Mouse (Mus musculus): ENCODE measurements around the gene Tmem88.
"Not testable (repeated sequence)": the region's sequence is repeated elsewhere in the genome, so short reads cannot be mapped to it uniquely, and the experiment has no call there.

The Tmem88 gene

DNA sequence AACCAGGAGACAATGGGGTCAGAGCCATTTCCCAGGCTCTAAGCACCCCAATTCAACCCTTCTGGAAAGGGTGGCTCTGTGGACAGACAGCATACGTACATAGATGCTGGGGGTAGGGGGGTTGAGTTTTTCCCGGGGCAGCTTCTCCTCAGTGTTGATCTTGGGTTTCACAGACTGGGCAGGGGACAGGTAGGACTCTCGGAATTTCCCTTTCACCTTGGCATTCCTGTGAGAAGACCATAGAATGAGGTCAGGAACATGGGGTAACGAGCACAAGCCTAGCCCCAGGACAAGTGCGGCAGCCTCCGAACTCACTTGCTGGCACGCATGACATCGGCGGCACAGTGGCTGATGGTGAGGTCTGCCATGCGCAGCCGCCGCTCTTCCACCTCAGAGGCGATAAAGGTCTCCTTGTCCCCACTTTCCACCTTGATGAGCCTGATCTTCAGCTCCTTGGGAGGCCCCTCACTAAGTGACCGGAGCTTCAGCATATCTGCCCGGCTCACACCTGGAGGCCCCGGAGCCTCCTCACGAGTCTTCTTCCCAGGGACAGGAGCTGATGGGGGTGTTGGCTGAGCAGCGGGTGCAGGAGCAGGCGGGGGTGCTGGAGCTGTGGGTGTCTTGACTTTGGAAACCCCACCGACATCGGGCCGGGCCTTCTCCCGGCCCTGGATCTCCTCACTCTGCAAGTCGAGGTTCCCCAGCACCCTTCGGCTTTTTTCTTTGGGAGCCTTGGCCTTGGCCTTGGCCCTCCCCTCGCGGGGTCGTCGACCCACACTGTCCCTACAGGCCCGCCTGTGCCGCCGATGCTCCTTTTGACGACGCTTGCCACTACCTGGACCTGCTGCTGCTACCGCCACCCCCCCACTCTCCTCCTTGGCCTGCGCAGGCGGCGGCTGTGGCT, 5.9 kb upstream of the Tmem88 start:
- no peak for DNase-seq (ENCODE audit: low spot score)

- DNase-seq (ENCODE audit: low spot score) = no peak
These were observed 4.0 kb upstream of the Tmem88 start for GRCm38 (mm10) chr11:69401987-69402386.

DNA sequence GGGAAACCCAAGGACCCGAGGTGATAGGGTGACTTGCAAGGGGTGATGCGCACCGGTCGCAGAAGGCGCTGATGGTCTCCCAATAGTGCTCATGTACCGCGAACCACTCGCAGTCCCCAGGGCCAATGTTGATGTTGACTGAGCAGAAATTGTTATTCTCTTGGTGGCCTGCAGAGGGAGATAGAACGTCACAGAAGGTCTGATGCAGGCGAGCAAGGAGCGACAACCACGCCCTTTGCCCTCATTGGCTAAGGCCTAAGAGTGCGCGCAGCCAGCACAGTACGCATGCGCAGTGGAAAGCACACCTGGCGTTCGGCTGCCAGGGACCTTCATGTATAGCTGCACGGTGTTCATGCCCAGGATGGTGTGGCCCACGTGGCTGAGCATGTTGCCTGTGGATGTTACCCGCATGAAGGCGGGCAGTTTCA, 3.2 kb upstream of the Tmem88 start:
- peak; percentile 61 for DNase-seq (ENCODE audit: low spot score)

GRCm38 (mm10) chr11:69400083-69400850, 2.2 kb upstream of the Tmem88 start:
- DNase-seq (ENCODE audit: low spot score) = no peak

DNA sequence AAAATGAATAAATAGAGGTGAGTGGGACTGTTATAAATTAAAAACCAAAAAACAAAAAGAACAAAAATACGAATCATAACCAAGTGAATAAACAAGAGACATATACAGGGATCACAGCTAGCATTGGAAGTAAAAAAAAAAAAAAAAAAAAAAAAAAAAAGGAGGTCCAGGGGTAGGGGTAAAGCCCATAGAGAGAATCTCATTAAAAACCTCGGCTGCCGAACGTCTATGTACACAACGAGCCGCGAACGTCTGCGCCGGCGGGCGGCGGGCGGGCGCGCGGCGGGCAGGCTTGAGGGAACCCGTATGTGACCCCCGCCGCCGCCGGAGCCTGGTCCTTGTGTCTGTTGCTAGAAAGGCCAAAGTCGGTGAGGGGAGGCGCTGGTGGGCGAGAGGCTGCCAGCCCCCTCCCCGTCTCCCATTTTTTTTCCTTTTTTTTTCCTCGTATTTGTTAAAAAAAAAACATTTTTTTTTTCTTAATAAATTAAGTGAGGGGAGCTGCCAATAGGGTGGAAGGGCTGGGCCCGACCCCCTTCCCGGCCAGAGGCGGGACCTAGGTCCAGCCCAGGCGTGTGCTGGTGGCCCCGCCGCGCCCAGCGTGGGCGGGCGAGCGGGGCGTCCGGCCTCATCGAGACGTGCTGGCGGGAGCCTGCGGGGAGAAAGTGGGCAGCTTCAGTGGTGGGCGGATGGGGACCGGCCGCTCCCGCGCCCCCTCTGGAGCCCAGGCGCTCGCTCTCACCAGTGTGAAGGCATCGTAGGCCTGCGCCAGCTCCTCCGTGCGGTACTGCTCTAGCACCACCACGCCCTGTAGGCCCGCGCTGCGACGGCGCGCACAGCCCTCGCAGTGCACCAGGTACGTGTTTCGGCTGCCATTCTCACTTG, 1.4 kb upstream of the Tmem88 start:
- DNase-seq (ENCODE audit: low spot score) = no peak

GRCm38 (mm10) chr11:69398486-69399200, 609 bp upstream of the Tmem88 start:
- no peak for DNase-seq (ENCODE audit: low spot score)

DNA sequence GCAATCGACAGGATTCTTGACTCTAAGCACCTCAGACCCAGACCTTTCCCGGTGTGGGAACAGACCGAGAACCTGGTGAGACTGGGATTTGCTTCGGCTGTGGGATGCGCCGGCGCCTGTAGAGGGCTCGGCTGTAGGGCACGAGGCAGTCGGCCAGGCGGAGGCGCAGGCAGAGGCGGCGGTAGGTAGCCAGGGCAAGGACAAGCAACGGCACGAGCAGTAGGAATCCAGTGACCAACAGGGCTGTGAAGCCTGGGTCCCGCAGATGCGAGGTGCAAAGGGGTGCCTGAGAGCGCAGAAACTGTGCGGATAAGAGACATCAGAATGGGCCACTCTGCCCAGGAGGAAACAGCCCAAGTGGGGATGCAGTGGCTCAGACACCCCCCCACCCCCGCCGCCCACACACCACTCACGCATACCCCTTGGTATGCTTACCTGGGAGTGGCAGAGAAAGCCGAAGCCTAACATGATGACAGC, 415 bp downstream of the Tmem88 start:
- DNase-seq (ENCODE audit: low spot score) = no peak

DNA sequence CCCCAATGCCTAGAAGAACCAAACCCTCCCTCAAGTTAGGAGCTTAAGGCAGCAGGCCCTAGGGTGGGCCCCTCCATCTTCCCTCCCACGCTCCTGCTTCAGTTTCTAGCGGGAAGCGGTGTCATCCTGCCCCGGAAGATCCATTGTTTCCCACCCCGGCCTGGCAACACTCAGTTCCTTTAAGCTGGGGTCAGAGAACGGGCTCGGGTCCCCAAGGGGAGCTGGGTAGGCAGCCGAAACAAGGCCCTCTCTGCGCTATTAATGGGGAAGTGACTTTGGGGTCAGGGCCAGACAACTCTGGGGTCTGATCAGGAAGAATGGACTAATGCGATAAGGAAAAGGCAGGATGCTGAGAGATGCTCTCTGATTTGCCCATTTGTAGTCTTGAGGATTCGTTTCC, 1.3 kb downstream of the Tmem88 start:
- no peak for DNase-seq (ENCODE audit: low spot score)

DNA sequence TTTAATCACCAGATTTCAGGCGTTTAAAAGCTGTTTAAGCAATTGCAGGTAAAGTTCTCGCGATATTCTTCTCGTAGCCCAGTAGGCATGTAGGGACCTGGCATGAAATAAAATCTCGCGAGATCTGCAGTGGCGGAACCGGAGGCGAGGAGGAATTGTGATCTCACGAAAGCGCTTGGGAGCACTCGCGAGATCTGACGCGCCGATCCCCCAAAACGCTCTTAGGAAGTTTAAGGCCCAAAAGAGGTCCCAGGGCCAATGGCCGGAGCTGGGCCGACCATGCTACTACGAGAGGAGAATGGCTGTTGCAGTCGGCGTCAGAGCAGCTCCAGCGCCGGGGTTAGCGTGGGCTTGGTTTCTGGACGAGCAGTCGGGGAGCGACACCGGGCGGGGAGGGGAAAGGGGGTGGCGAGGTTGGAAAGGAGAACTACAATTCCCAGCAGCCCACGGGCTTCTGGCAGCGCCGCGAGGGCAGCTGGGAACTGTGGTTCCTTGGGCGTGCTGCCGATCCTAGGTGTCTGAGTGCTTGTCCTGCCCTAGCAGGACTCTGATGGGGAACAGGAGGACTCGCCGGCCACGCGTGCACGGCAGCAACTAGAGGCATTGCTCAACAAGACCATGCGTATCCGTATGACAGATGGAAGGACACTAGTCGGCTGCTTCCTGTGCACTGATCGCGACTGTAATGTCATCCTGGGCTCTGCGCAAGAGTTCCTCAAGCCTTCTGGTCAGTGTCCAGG, 2.2 kb downstream of the Tmem88 start:
- peak; percentile 84 for DNase-seq (ENCODE audit: low spot score)

DNA sequence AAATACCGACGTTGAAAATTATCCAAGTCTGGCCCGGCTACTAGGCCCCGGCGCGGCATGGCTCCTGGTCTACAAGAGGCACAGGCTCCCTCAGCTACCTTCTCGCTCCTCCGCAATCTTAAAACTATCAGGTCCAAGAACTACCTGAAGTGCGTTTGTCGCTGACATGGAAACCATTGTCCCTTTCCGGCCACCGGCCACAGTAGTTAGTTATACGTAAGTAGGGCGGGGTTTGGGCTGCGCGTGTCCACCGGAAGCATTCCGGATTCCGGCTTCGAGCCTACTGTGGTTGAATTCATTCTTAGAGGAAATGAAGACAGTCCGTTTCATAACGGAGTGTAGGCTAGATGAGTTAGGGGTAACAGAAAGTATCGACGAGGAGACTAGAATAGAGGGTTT, 2.8 kb downstream of the Tmem88 start, which contains the start of the genes Naa38 and Cyb5d1:
Gene Naa38, plus strand, starts transcription at position 253 of the 399 bp plus-strand sequence.
Gene Cyb5d1, minus strand, starts transcription at position 397 of the 399 bp plus-strand sequence.
- DNase-seq (ENCODE audit: low spot score) = peak; percentile 52

DNA sequence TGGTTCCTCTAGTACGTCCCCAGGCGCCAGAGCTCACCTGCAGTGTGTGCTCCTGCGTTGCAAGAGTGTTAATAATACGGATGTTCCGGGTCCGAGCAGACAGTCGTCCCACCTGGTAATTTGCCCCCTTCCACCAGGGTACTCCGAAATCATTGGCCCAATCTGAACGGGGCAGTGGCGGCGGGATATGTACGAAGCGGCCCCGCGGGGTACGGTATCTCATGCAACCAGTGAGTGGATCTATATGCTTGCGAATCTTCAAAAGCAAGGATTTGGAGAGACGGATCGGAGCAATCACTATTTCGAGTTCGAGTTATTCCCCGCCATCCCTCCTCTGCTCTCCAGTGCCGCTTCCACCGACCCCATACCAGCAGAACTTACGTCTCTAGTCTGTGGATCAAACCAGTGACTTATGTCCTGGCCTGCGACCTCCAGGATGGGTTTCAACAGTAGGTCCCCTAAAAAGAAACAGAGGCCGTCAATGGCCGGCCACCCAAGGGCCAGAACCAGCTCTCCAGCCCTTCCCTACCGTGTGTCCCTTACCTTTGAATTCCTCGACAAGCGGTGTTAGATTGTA, 3.4 kb downstream of the Tmem88 start:
- not testable (repeated sequence) for DNase-seq (ENCODE audit: low spot score)

GRCm38 (mm10) chr11:69390400-69391034, 7.5 kb downstream of the Tmem88 start:
- no peak for DNase-seq (ENCODE audit: low spot score)

- DNase-seq (ENCODE audit: low spot score) = no peak
These were observed 8.3 kb downstream of the Tmem88 start for GRCm38 (mm10) chr11:69389531-69390399.

- DNase-seq (ENCODE audit: low spot score) = no peak
These were observed 9.4 kb downstream of the Tmem88 start for GRCm38 (mm10) chr11:69388680-69389079.

- no peak for DNase-seq (ENCODE audit: low spot score)
These were observed 11.3 kb downstream of the Tmem88 start for GRCm38 (mm10) chr11:69386758-69387157.

DNA sequence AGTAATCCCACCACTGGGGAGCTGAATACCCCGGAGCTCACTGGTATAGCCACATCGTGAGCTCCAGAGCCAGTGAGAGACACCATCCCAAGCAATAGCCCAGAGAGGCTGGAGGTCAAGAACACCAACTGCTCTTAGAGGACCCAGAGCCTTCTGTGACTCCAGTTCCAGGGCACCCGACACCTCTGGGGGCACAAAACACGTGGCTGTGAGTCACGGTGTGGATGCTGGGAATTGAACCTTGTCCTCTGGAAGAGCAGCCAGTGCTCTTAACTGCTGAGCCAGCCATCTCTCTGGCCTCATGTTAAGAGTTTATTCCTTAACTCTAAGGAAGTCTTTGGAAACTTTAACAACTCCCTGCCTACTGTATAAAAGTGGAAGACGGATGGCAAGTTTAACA, 13.1 kb downstream of the Tmem88 start:
- DNase-seq (ENCODE audit: low spot score) = no peak

DNA sequence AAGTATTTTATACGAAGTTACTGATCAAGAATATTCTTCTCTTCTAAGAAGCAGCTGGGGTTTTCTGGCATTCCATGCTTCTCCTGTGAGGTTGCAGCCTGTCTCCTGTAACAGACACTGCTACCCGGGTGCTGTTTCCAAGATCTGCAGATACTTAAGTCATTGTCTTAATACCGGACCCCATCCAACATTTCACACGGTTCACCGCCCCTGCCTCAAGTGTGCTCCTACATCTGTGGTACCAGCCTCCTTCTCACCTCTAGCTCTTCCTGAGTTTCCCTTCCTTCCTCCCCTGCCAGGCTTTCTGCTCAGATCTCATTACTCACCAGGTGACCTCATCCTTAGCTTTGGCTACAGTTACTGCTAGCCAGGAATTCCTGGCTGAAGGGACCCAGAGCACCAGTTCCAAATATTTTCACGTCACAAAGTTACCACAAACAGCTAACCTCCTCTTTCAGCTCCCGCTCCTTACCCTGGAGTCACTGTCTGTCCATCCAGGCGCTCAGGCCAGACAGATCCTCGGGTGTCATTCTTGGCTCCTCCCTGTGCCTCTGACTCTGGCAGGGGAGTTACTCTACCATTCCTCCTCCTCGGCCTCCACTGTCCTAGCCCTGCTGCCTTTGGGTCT, 15.4 kb downstream of the Tmem88 start:
- no peak for DNase-seq (ENCODE audit: low spot score)

- DNase-seq (ENCODE audit: low spot score) = no peak
These were observed 16.7 kb downstream of the Tmem88 start for GRCm38 (mm10) chr11:69381356-69381755.

Data from urinary bladder, postnatal 10 days (tissue).